Mouse (Mus musculus): Measurements from ENCODE around the gene Prdx5. TPM values are rescaled to one million over a fixed set of nuclear protein-coding genes. Genes with fewer than 3 reads are reported as not detected.

Prdx5 gene
- total RNA-seq, 1 experiment from 2014 or later: 693 TPM

GRCm38 (mm10) chr19:6857003-6857360, 52.9 kb downstream of the Prdx5 start:
- no peak for ATAC-seq (ENCODE audit: extremely low read depth, insufficient number of reproducible peaks, low FRiP score, poor library complexity, severe bottlenecking)

Other genes starting within 250 kb of the Prdx5 start
- 15.8 and 18.4 TPM in 2 replicates for gene Rps6ka4, start 69.5 kb downstream of the Prdx5 start, total RNA-seq (2017)
- 97.1 and 136 TPM in 2 replicates for gene Ccdc88b, start 51.9 kb downstream of the Prdx5 start, total RNA-seq (2017)
- gene Trmt112, start 408 bp downstream of the Prdx5 start, total RNA-seq (2017): 103 and 125 TPM in 2 replicates
- gene Esrra, start 11.7 kb upstream of the Prdx5 start, total RNA-seq (2017): 37.9 and 40.8 TPM in 2 replicates
- gene Catsperz, start 15.3 kb upstream of the Prdx5 start, total RNA-seq (2017): not detected in 2 replicates
- not detected in 2 replicates for gene Kcnk4, start 24.4 kb upstream of the Prdx5 start, total RNA-seq (2017)
- 30.8 and 35.0 TPM in 2 replicates for gene Bad, start 31.8 kb upstream of the Prdx5 start, total RNA-seq (2017)
- gene Gpr137, start 32.4 kb upstream of the Prdx5 start, total RNA-seq (2017): 23.5 and 31.7 TPM in 2 replicates
- 20.1 and 30.6 TPM in 2 replicates for gene Ppp1r14b, start 64.9 kb upstream of the Prdx5 start, total RNA-seq (2017)
- gene Plcb3, start 66.4 kb upstream of the Prdx5 start, total RNA-seq (2017): 12.5 and 13.6 TPM in 2 replicates
- gene Fkbp2, start 70.4 kb upstream of the Prdx5 start, total RNA-seq (2017): 30.4 and 32.4 TPM in 2 replicates
- gene Vegfb, start 77.5 kb upstream of the Prdx5 start, total RNA-seq (2017): 2.8 and 6.0 TPM in 2 replicates
- 16.4 and 24.4 TPM in 2 replicates for gene Dnajc4, start 82.5 kb upstream of the Prdx5 start, total RNA-seq (2017)
- 5.0 TPM in 2 replicates for gene Nudt22, start 86.0 kb upstream of the Prdx5 start, total RNA-seq (2017)
- 1.5 and 1.6 TPM in 2 replicates for gene Trpt1, start 86.0 kb upstream of the Prdx5 start, total RNA-seq (2017)
- 211 and 225 TPM in 2 replicates for gene Fermt3, start 109.4 kb upstream of the Prdx5 start, total RNA-seq (2017)
- gene Stip1, start 129.9 kb upstream of the Prdx5 start, total RNA-seq (2017): 73.9 and 81.6 TPM in 2 replicates
- 1.2 and 3.7 TPM in 2 replicates for gene Macrod1, start 146.7 kb upstream of the Prdx5 start, total RNA-seq (2017)
- 0.12 TPM in 1 of 2 replicates, not detected in the other for gene Flrt1, start 195.6 kb upstream of the Prdx5 start, total RNA-seq (2017)

Data from neutrophil, adult 5-6 weeks (primary cell).